Mouse (Mus musculus): ENCODE measurements at regions not wholly inside any gene's neighbourhood (a gene's known extent, or its start where the extent isn't known, plus 50 kb on each side); places are given as distances from the start of the nearest gene placed in this dataset.
A peak's percentile ranks its signal among the peaks of the same experiment; 100 is the strongest.

- TF ChIP-seq POLR2A (IDR thresholded peaks at IDR 0.05; ENCODE audit: borderline replicate concordance, extremely low read depth, insufficient read depth, insufficient read length, poor library complexity, severe bottlenecking) (no peak), CTCF (IDR thresholded peaks at IDR 0.05; ENCODE audit: borderline replicate concordance, extremely low read depth, insufficient read depth, insufficient read length) (peak; percentile 70; the same call in 1 of the 2 replicates)
- peak; percentile 74 for DNase-seq (ENCODE audit: low read depth)
Observed at GRCm38 (mm10) chr2:103848923-103849700, 51.7 kb upstream of the Caprin1 start.

GRCm38 (mm10) chr2:103849766-103850530 lies 52.5 kb upstream of the Caprin1 start:
- DNase-seq (ENCODE audit: low read depth), result no peak
- TF ChIP-seq POLR2A (IDR thresholded peaks at IDR 0.05; ENCODE audit: borderline replicate concordance, extremely low read depth, insufficient read depth, insufficient read length, poor library complexity, severe bottlenecking) (no peak), CTCF (IDR thresholded peaks at IDR 0.05; ENCODE audit: borderline replicate concordance, extremely low read depth, insufficient read depth, insufficient read length) (no peak)

DNA sequence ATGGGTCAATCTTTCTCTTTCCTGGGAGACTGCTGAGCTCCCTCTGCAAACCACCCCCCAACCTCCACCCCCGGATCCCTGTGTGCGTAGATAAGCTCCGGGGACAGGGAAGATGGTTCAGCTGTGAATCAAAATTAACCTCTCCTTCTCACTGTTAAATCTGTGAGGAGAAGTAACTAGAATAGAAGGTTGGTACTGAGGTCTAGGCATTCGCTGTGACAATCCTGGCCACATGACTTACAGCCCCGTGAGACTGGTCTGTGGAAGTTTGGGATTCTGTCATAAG lies 53.0 kb upstream of the Caprin1 start:
- no peak for DNase-seq (ENCODE audit: low read depth)
- TF ChIP-seq CTCF (IDR thresholded peaks at IDR 0.05; ENCODE audit: borderline replicate concordance, extremely low read depth, insufficient read depth, insufficient read length), result no peak
- TF ChIP-seq POLR2A (IDR thresholded peaks at IDR 0.05; ENCODE audit: borderline replicate concordance, extremely low read depth, insufficient read depth, insufficient read length, poor library complexity, severe bottlenecking), result no peak

- TF ChIP-seq CTCF (IDR thresholded peaks at IDR 0.05; ENCODE audit: borderline replicate concordance, extremely low read depth, insufficient read depth, insufficient read length), result no peak
- TF ChIP-seq POLR2A (IDR thresholded peaks at IDR 0.05; ENCODE audit: borderline replicate concordance, extremely low read depth, insufficient read depth, insufficient read length, poor library complexity, severe bottlenecking), result no peak
- DNase-seq (ENCODE audit: low read depth), result no peak
Observed at GRCm38 (mm10) chr2:103851171-103851570, 53.7 kb upstream of the Caprin1 start.

- no peak for DNase-seq (ENCODE audit: low read depth)
- TF ChIP-seq POLR2A (IDR thresholded peaks at IDR 0.05; ENCODE audit: borderline replicate concordance, extremely low read depth, insufficient read depth, insufficient read length, poor library complexity, severe bottlenecking), result no peak
Observed at GRCm38 (mm10) chr2:103861226-103861625, 63.8 kb upstream of the Caprin1 start.

DNA sequence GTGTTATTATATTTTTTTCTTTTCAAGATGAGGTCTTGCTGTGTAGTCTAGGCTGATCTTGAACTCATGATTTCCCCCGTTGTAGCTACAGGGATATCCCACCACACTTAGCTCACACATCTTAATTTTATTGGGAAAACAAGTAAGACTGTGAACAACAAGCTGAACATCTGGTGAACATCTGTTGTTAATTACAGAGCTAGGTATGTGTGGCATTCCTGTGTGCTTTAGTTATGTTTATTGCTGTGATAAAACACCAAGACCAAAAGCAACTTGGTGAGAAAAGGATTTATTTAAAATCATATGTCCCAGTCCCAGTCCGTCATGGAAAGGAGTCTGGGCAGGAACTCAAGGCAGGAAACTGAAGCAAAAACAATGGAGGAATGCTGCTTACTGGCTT lies 66.8 kb upstream of the Caprin1 start:
- no peak for DNase-seq (ENCODE audit: low read depth)
- TF ChIP-seq POLR2A (IDR thresholded peaks at IDR 0.05; ENCODE audit: borderline replicate concordance, extremely low read depth, insufficient read depth, insufficient read length, poor library complexity, severe bottlenecking), result no peak
- TF ChIP-seq CTCF (IDR thresholded peaks at IDR 0.05; ENCODE audit: borderline replicate concordance, extremely low read depth, insufficient read depth, insufficient read length), result no peak

GRCm38 (mm10) chr2:103865319-103866171 lies 68.1 kb upstream of the Caprin1 start:
- TF ChIP-seq POLR2A (IDR thresholded peaks at IDR 0.05; ENCODE audit: borderline replicate concordance, extremely low read depth, insufficient read depth, insufficient read length, poor library complexity, severe bottlenecking) (no peak), CTCF (IDR thresholded peaks at IDR 0.05; ENCODE audit: borderline replicate concordance, extremely low read depth, insufficient read depth, insufficient read length) (peak; percentile 58; the same call in 1 of the 2 replicates)
- DNase-seq (ENCODE audit: low read depth), result peak; percentile 79

DNA sequence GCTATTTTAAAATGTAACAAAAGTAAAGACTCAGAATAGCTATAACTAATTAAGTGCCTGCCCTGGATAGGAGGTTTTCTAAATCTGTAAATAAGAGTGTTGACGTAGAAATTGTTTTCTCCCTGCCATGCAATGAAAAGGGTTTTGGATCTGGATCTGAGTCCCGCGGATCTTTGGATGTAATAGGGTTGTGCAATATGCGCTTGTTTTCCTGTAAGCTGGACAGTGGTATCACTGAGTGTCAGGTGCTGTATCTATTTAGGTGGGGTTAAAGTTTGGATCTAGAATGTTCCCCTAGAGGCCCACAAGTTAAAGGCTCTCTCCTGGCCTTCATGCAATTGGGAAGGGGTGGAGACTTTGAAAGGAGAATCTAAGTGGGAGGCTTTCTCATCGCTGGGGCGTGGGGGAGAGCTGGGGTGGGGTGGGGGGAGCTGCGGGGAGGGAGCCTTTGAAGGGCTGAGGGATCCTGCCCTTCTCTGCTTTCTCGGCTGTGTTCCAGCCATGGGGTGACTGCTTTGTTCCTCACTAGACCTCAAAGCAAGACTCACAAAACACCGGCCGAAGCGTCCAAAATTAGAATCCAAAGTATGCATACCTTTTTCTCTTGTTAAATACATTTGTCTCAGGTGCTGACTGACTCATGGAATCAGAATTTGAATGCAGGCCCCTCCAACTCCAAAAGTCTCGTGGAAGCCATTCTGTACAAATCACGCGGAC lies 70.0 kb upstream of the Caprin1 start:
- no peak for TF ChIP-seq POLR2A (IDR thresholded peaks at IDR 0.05; ENCODE audit: borderline replicate concordance, extremely low read depth, insufficient read depth, insufficient read length, poor library complexity, severe bottlenecking)
- no peak for DNase-seq (ENCODE audit: low read depth)

DNA sequence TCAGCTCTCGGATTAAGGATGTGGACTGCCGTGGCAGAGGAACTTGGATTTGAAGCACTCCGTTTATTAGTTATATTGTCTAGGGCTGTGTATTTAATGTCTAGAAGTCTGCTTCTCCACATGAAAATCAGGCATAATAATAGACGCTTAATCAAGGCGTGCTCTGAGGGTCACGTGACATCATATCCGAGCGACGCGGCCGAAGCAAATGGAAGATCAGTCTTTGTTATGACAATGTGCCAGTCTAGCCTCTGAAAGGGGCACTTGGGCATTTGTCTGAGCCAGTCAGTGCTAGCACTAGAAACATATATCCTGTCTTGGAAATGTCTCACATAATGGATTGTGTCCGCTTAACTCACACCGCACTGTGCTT lies 70.5 kb upstream of the Caprin1 start:
- DNase-seq (ENCODE audit: low read depth), result no peak
- TF ChIP-seq POLR2A (IDR thresholded peaks at IDR 0.05; ENCODE audit: borderline replicate concordance, extremely low read depth, insufficient read depth, insufficient read length, poor library complexity, severe bottlenecking), result no peak
- TF ChIP-seq CTCF (IDR thresholded peaks at IDR 0.05; ENCODE audit: borderline replicate concordance, extremely low read depth, insufficient read depth, insufficient read length), result no peak

GRCm38 (mm10) chr2:103868655-103869054 lies 71.2 kb upstream of the Caprin1 start:
- DNase-seq (ENCODE audit: low read depth), result no peak
- no peak for TF ChIP-seq POLR2A (IDR thresholded peaks at IDR 0.05; ENCODE audit: borderline replicate concordance, extremely low read depth, insufficient read depth, insufficient read length, poor library complexity, severe bottlenecking)
- TF ChIP-seq CTCF (IDR thresholded peaks at IDR 0.05; ENCODE audit: borderline replicate concordance, extremely low read depth, insufficient read depth, insufficient read length), result no peak
